Mouse (Mus musculus): ENCODE data around the gene Smpd2. TPM values are rescaled to one million over a fixed set of nuclear protein-coding genes. Genes with fewer than 3 reads are reported as not detected.

Gene Smpd2
- 41.0 and 43.4 TPM in 2 replicates for polyA plus RNA-seq (2016; fragmentation: Nextera tagmentation; extraction: Ambion mirVana)

DNA sequence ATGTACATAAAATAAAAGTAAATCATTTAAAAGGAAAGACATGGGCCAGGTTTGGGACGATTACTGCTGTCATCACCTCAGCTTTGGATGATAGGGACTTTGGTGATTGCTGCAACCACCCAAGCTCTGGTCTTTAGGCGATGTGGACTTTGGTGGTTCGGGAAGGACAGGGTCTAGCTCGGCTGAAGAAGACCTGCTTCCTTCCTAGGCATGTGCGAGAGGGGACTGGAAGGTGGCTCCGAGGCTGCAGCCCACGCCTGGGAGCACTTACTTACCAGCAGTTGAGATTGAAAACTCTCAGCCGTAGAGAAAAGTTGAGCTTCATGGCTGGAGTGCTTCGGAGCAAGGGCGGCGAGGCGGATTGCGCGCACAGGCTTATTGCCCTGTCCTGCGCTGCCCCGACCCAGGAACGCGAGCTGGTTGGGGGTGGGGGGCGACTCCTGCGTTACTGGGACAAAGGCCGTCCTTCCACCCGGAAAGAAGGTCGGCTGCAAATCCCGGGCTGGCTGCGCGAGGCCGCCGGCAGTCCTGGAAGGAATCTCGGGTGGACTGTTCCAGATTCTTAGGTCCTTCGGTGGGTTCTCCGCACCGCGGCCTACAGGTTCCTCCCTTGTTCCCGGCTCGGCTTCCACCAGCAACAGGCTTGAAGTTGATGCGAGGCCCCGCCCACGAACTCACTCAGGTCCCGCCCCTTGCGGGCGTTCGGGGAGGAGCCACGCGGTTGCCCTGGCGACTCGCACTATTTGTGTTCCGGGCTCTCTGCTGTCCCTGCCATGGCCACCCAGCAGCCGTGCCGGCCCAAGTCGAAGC is at the start of gene Smpd2, which contains the start of gene Ppil6:
Smpd2 (minus strand) TSS at position 662 of the 810 bp plus-strand sequence.
Ppil6 (plus strand) TSS at position 732 of the 810 bp plus-strand sequence.
- peaks cover 39% of the 10 kb centered on the region for H3K36me3 ChIP-seq
- H3K4me1 ChIP-seq = peaks cover 26% of the 10 kb centered on the region
- H3K4me3 ChIP-seq = peak within 1 kb of the TSS; percentile 60
- H3K27ac ChIP-seq = no peak within 1 kb of the TSS
- peak; percentile 96 for ATAC-seq (ENCODE audit: low FRiP score, low read depth)
- no peaks in the 10 kb centered on the region for H3K27me3 ChIP-seq (replicated peaks)
- peak within 1 kb of the TSS; percentile 96 for H3K4me2 ChIP-seq (replicated peaks)
- WGBS = under 1% methylated on average over 50 of the region's 50 CpGs
- H3K9me3 ChIP-seq = no peaks in the 10 kb centered on the region
- H3K9ac ChIP-seq = peak within 1 kb of the TSS; percentile 58

DNA sequence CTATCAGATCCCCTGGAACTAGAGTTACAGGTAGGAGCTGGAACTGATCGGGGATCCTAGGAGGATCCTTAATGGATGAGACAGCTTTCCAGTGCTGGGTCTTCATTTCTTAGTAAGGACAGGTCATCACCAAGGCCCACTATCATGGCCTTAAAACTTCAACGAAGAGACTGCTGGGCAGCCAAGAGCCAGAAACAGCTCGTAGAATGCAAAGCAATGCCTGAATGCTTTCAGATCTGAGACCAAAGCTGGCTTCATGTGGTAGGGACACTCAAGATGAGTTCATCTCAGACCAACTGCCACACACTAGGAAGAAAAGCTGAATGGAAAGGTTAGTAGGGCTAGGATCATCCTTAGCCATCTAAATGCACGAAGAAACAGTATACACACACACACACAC is 48.8 kb upstream of the Smpd2 start:
- peaks cover 29% of the 10 kb centered on the region for H3K36me3 ChIP-seq
- no peak overlapping the region for H3K9ac ChIP-seq
- no peak overlapping the region for H3K4me2 ChIP-seq (replicated peaks)
- no peaks in the 10 kb centered on the region for H3K9me3 ChIP-seq
- 92% methylated on average over 4 of the region's 4 CpGs for WGBS
- no peak overlapping the region for H3K27ac ChIP-seq
- no peak for ATAC-seq (ENCODE audit: low FRiP score, low read depth)
- H3K4me1 ChIP-seq = no peaks in the 10 kb centered on the region
- no peak overlapping the region for H3K4me3 ChIP-seq
- no peaks in the 10 kb centered on the region for H3K27me3 ChIP-seq (replicated peaks)

DNA sequence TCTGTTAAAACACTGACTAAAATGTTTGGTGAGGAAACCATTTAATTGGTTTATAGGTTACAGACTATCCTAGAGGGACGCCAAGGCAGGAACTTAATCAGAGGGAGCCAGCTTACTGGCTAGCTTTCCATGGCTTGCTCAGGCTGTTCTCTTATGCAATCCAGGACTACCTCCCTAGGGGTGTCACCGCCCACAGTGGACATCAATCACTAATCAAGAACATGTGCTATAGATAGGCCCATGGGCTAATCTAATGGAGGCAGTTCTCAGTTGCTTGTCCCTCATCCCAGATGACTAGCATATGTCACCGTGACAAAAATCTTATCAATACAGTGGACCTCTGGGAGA is 47.8 kb upstream of the Smpd2 start:
- ATAC-seq (ENCODE audit: low FRiP score, low read depth) = no peak
- H3K36me3 ChIP-seq = peaks cover 39% of the 10 kb centered on the region

DNA sequence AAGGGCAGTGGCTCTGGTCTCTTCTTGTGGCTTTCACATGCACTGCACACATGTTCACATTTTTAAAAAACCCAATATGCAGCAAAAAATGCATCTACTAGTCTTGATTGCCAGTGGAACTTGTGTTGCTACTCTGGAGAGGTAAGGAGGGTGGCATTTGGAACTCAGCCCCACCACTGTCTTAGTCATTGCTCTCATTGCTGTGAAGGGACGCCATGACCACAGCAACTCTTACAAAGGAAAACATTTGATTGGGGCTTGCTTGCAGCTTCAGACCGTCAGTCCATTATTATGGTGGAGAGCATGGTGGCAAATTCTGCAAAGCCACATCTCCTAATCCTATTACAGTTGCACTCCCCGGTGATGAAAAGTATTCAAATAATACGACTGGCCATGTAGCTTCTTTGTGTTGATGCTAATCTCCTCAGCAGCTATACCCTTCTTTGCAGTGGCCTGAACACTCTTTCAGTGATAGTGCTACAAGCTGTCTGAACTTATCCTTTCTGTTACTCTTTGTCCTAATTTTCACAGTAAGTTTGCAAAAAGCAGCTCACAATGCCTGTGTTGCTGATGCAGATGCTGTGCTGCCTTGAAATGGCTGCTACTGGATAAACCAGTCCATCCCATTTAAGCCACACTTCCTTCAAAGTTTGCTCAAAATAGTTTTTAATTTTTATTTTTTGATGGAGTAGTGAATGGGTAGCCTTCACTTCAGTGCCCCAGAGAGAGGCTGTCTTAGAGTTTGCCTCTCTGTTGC is 47.2 kb upstream of the Smpd2 start:
- Histone ChIP-seq H3K4me1 (no peaks in the 10 kb centered on the region), H3K4me3 (no peak overlapping the region), H3K27me3 (replicated peaks) (no peaks in the 10 kb centered on the region), H3K4me2 (replicated peaks) (no peak overlapping the region), H3K27ac (no peak overlapping the region), H3K9ac (no peak overlapping the region), H3K36me3 (peaks cover 44% of the 10 kb centered on the region), H3K9me3 (no peaks in the 10 kb centered on the region)
- 97% methylated on average over 4 of the region's 4 CpGs for WGBS
- ATAC-seq (ENCODE audit: low FRiP score, low read depth) = no peak

More for the DNA sequence above, 47.8 kb upstream of the Smpd2 start:
- Histone ChIP-seq H3K9me3 (no peaks in the 10 kb centered on the region), H3K27ac (no peak overlapping the region), H3K4me3 (no peak overlapping the region), H3K4me1 (no peaks in the 10 kb centered on the region), H3K9ac (no peak overlapping the region), H3K4me2 (replicated peaks) (no peak overlapping the region), H3K27me3 (replicated peaks) (no peaks in the 10 kb centered on the region)
- WGBS = 94% methylated on average over 3 of the region's 3 CpGs

DNA sequence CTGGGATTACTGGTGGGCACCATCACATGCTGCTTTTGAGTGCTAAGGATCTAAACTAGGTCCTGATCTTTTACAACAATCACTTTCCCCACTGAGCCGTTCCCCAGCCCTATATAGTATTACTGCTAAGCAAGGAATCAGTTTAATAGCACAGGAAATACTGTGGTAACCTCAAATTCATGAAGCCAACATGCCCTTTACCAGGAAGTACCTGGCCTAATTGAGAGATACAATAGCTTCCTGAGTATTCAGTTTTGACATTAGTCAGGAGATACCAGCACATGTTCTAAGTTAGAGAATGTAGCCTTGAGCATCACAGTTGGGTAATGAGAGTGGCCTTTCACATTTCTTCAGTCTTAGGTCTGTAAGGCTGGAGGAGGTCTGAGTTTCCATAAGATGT is 46.5 kb upstream of the Smpd2 start:
- H3K36me3 ChIP-seq = peaks cover 46% of the 10 kb centered on the region
- no peaks in the 10 kb centered on the region for H3K27me3 ChIP-seq (replicated peaks)
- no peak for ATAC-seq (ENCODE audit: low FRiP score, low read depth)
- WGBS = 88% methylated on average over 1 of the region's 1 CpGs
- no peak overlapping the region for H3K4me2 ChIP-seq (replicated peaks)
- H3K4me1 ChIP-seq = no peaks in the 10 kb centered on the region
- H3K9me3 ChIP-seq = no peaks in the 10 kb centered on the region
- no peak overlapping the region for H3K9ac ChIP-seq
- H3K27ac ChIP-seq = no peak overlapping the region
- H3K4me3 ChIP-seq = no peak overlapping the region

DNA sequence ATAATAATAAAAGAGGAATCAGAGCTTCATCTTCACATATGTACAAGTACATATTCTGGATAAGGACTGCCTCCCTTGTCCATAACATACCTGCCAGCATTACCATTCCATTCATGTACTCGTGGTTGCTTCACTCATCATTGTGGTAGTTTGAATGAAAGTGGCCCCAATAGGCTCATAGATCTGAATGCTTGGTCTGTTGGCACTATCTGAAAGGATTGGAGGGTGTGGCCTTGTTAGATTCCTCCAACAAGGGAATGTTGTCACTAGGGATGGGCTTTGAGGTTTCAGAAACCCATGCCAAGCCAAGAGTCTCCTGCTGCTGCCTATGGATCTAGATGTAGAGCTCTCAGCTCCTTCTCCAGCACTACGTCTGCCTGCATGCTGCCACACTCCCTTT is 45.8 kb upstream of the Smpd2 start:
- Histone ChIP-seq H3K27ac (no peak overlapping the region), H3K4me1 (no peaks in the 10 kb centered on the region), H3K4me2 (replicated peaks) (no peak overlapping the region), H3K4me3 (no peak overlapping the region), H3K27me3 (replicated peaks) (no peaks in the 10 kb centered on the region), H3K9me3 (no peaks in the 10 kb centered on the region), H3K36me3 (peaks cover 52% of the 10 kb centered on the region), H3K9ac (no peak overlapping the region)
- WGBS = 90% methylated on average over 2 of the region's 2 CpGs
- no peak for ATAC-seq (ENCODE audit: low FRiP score, low read depth)

DNA sequence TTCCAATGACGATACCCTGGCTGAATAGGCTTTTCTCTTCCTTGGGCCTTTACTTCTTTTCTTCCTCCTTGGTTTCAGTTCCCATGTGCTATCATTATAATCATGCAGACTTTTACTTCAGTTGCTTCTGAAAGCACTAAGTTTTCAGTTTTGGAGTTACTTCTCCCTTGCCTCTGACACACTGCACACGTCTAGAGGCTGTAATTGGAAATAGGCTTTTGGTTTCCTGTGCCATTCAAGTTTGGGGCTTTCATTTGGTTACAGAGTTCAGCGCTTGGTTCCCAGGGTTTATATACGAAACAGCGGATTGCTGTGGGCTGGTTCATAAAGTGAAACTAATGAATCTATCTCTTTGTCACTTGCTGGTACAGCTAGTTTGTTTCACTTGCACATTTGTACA is 39.8 kb upstream of the Smpd2 start:
- H3K9ac ChIP-seq = no peak overlapping the region
- peaks cover 50% of the 10 kb centered on the region for H3K36me3 ChIP-seq
- ATAC-seq (ENCODE audit: low FRiP score, low read depth) = no peak
- WGBS = 91% methylated on average over 5 of the region's 5 CpGs
- H3K4me3 ChIP-seq = no peak overlapping the region
- no peaks in the 10 kb centered on the region for H3K4me1 ChIP-seq
- no peaks in the 10 kb centered on the region for H3K27me3 ChIP-seq (replicated peaks)
- no peaks in the 10 kb centered on the region for H3K9me3 ChIP-seq
- no peak overlapping the region for H3K27ac ChIP-seq
- no peak overlapping the region for H3K4me2 ChIP-seq (replicated peaks)

DNA sequence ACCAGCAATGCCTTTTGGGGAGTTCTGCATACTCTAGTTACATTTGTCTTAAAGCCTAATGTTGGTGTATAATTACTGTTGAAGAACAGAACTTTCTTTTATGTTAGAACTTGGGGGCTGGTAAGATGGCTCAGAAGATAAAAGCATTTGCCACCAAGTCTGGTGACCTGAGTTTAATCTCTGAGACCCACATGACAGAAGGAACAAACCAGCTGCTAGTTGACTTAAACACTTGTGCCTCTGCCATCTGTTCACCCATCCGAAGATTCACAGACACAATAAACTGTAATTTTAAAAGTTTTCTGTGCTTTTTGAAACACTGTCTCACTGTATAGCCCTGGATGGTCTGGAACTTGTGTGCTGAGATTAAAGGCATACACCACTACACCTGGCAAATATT is 35.5 kb upstream of the Smpd2 start:
- no peak overlapping the region for H3K27ac ChIP-seq
- H3K4me3 ChIP-seq = no peak overlapping the region
- no peak overlapping the region for H3K4me2 ChIP-seq (replicated peaks)
- H3K9ac ChIP-seq = no peak overlapping the region
- no peaks in the 10 kb centered on the region for H3K9me3 ChIP-seq
- H3K27me3 ChIP-seq (replicated peaks) = no peaks in the 10 kb centered on the region
- WGBS = 85% methylated on average over 1 of the region's 1 CpGs
- ATAC-seq (ENCODE audit: low FRiP score, low read depth) = no peak
- peaks cover 9% of the 10 kb centered on the region for H3K4me1 ChIP-seq
- peaks cover 23% of the 10 kb centered on the region for H3K36me3 ChIP-seq

DNA sequence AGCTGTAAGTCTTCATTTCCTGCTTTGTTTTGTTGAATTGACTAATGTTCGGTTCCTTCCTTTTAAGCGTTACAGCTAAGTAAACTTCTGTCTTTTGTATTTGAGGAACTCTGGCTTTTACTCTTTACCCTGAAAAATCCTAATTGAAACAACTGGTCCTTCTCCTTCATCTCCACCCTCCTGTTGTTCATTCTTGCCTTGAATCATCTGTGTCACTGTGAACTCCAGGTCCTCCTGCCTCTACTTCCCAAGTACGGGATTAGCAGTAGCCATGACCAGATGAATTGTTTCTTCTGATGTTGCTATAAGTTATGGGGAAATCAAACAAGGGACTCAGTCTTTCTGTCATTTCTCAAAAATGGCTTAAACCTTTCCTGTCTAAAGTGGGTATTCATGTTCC is 33.2 kb upstream of the Smpd2 start:
- Histone ChIP-seq H3K36me3 (peaks cover 6% of the 10 kb centered on the region; the same call in 1 of the 2 replicates), H3K4me1 (peaks cover 11% of the 10 kb centered on the region), H3K4me2 (replicated peaks) (no peak overlapping the region), H3K27me3 (replicated peaks) (no peaks in the 10 kb centered on the region), H3K27ac (no peak overlapping the region), H3K9ac (no peak overlapping the region), H3K9me3 (no peaks in the 10 kb centered on the region), H3K4me3 (no peak overlapping the region)
- 84% methylated on average over 3 of the region's 3 CpGs for WGBS
- no peak for ATAC-seq (ENCODE audit: low FRiP score, low read depth)

DNA sequence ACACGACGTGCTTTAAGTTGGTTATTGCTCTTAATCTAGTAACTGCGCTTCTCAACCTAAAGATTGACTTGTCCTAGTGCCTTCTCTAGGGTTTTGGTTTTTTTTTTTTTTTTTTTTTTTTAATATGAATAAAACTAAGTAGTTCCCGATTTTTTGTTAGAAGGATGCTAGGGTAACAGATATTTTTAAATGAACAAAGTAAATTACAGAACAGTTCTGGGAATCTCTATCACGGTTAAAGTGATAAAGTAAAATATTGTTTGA is 30.2 kb upstream of the Smpd2 start:
- Histone ChIP-seq H3K27me3 (replicated peaks) (no peaks in the 10 kb centered on the region), H3K4me1 (peaks cover 11% of the 10 kb centered on the region), H3K27ac (no peak overlapping the region), H3K9ac (peak overlapping the region; percentile 90), H3K4me3 (peak overlapping the region; percentile 92), H3K9me3 (no peaks in the 10 kb centered on the region), H3K36me3 (peaks cover 6% of the 10 kb centered on the region; the same call in 1 of the 2 replicates), H3K4me2 (replicated peaks) (peak overlapping the region; percentile 81)
- 6% methylated on average over 5 of the region's 5 CpGs for WGBS
- ATAC-seq (ENCODE audit: low FRiP score, low read depth) = no peak

DNA sequence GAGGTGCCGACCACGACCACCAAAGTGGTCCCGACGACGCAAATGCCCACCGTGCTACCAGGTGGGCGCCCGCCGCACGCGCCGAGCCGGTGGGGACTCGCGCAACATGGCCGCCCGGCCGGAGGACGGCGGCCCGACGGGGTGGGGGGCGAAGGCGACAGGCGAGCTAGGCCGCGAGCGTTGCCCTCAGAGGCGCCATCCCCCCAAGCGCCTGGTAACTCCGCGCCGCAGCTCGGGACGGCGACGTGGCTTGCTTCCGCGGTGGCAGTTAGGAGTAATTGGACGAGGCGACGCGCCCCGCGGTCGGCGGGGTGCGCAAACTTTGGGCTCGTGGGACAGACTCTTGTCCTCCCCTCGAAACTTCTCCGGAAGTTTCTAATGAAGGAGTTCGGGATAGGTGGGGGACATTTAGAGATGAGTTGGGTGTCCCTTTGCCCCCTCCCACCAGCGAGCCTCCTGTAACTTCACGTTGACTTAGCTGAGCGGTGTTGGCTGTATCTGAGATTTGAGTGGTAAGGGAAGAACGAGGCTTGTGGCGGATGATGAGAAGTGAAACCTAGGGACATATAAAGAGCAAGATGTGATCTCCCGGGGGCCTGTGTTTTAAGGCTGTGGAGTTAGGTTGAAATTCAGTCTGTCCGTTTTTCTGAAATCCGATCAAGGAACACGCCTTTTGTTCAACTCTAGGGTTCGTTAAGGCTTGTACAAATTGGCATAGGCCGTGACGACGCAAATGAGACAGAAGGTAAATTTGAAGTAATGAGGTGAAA is 29.7 kb upstream of the Smpd2 start:
- Histone ChIP-seq H3K4me1 (peaks cover 11% of the 10 kb centered on the region), H3K9ac (peak overlapping the region; percentile 90), H3K4me3 (peak overlapping the region; percentile 92), H3K27me3 (replicated peaks) (no peaks in the 10 kb centered on the region), H3K4me2 (replicated peaks) (peak overlapping the region; percentile 81), H3K36me3 (peaks cover 5% of the 10 kb centered on the region; the same call in 1 of the 2 replicates), H3K9me3 (no peaks in the 10 kb centered on the region), H3K27ac (peak overlapping the region; percentile 92)
- peak; percentile 73 for ATAC-seq (ENCODE audit: low FRiP score, low read depth)
- WGBS = under 1% methylated on average over 65 of the region's 65 CpGs

DNA sequence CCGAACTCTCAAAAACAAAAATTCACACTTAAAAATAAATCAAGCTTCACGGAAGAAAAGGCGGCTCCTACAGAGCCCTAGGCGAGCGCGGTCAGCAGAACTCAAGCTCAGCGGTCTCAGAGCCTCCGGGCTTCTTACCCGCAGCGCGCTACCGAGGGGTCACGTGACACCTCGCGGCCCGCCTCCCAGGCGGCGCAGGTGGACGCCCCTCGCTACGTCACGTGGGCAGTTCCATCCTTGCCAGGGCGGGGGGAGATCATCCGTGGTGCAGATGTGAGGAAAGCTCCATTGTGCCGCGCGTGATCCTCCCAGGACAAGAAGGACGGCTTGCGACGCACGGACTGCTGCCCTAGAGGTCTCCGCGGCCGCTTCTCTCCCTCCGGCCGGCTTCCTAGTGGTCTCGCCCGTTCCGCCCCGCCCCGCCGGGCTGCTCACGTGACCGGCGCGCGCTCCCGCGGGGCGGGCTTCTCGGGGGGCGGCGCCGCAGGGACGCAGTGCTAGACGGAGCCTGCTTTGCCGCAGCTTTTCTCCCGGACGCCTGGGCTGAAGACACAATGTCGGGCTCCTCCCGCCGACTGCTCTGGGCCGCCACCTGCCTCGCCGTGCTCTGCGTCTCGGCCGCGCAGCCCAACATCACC is 28.9 kb upstream of the Smpd2 start, which contains the start of gene Cd164:
Cd164 (plus strand) TSS at position 434 of the 638 bp plus-strand sequence.
- Histone ChIP-seq H3K4me1 (peaks cover 11% of the 10 kb centered on the region), H3K4me3 (peak within 1 kb of the TSS; percentile 92), H3K27ac (peak within 1 kb of the TSS; percentile 92), H3K9ac (peak within 1 kb of the TSS; percentile 90), H3K4me2 (replicated peaks) (peak within 1 kb of the TSS; percentile 81), H3K9me3 (no peaks in the 10 kb centered on the region), H3K36me3 (no peaks in the 10 kb centered on the region), H3K27me3 (replicated peaks) (no peaks in the 10 kb centered on the region)
- WGBS = 0% methylated on average over 69 of the region's 69 CpGs
- ATAC-seq (ENCODE audit: low FRiP score, low read depth) = peak; percentile 95

All from neural tube, embryonic 12.5 days (tissue).